Mouse (Mus musculus) heart, embryonic 13.5 days (tissue): ENCODE measurements around the gene Zzz3. TPM values are rescaled to one million over a fixed set of nuclear protein-coding genes. Genes with fewer than 3 reads are reported as not detected.
"Not testable (repeated sequence)": the region's sequence is repeated elsewhere in the genome, so short reads cannot be mapped to it uniquely, and the experiment has no call there.

Experiments
- ATAC-seq: fragments of 200-750 bp; cut with Nextera tagmentation; 2 replicates; pipeline ENCODE4 v1.8.0; 2017; ENCODE audit warnings: moderate TSS enrichment; ENCODE audit not compliant: insufficient number of reproducible peaks, low FRiP score, low TSS enrichment; ENCODE audit errors: extremely low read depth
- H3K27ac ChIP-seq: fragments of 300-500 bp; sonication (generic); replicated peaks from 2 replicates; pipeline ENCODE4 v1.5.1; 2015; ENCODE audit warnings: moderate library complexity, mild to moderate bottlenecking, inconsistent platforms
- H3K27me3 ChIP-seq: fragments of 300-500 bp; sonication (generic); replicated peaks from 2 replicates; pipeline ENCODE4 v1.6.1; 2015; ENCODE audit warnings: mild to moderate bottlenecking, inconsistent platforms
- H3K36me3 ChIP-seq: fragments of 300-500 bp; sonication (generic); 2 replicates; pipeline ENCODE4 v1.6.1; 2015; ENCODE audit warnings: mild to moderate bottlenecking, inconsistent platforms
- H3K4me1 ChIP-seq: fragments of 300-500 bp; sonication (generic); 2 replicates; pipeline ENCODE4 v1.6.1; 2015; ENCODE audit warnings: inconsistent platforms
- H3K4me2 ChIP-seq: fragments of 300-500 bp; sonication (generic); 2 replicates; pipeline ENCODE4 v1.6.1; 2015; ENCODE audit warnings: inconsistent platforms, mild to moderate bottlenecking, moderate library complexity
- H3K4me3 ChIP-seq: fragments of 300-500 bp; sonication (generic); 2 replicates; pipeline ENCODE4 v1.5.1; 2015; ENCODE audit warnings: moderate library complexity, mild to moderate bottlenecking, inconsistent platforms
- H3K9ac ChIP-seq: fragments of 300-500 bp; sonication (generic); 2 replicates; pipeline ENCODE4 v1.6.1; 2015; ENCODE audit warnings: inconsistent platforms, mild to moderate bottlenecking, moderate library complexity
- H3K9me3 ChIP-seq: fragments of 300-500 bp; sonication (generic); 2 replicates; pipeline ENCODE4 v1.6.1; 2016; ENCODE audit warnings: inconsistent platforms
- WGBS: fragments of 180-500 bp; shearing (Covaris S2); methylation state at CpG from one replicate; pipeline ENCODE4 v1.1.7; 2015; ENCODE audit warnings: mixed read lengths; 5-methylcytosine and 5-hydroxymethylcytosine counted together
- polyA plus RNA-seq: library from polyadenylated mRNA; unstranded; fragments of >200 nt; fragmentation: Nextera tagmentation; extraction: Ambion mirVana; gene quantifications from 2 replicates; pipeline ENCODE4 v1.2.1, GENCODE M21; 2015

The Zzz3 gene
- polyA plus RNA-seq, 1 experiment from 2014 or later = 31.0 TPM

- Histone ChIP-seq H3K27me3 (no peaks in the 10 kb centered on the region), H3K9me3 (no peaks in the 10 kb centered on the region), H3K4me1 (no peaks in the 10 kb centered on the region), H3K9ac (no peak overlapping the region), H3K4me2 (no peak overlapping the region), H3K27ac (no peak overlapping the region), H3K36me3 (peaks cover 36% of the 10 kb centered on the region), H3K4me3 (no peak overlapping the region)
- WGBS = 82% methylated on average over 1 of the region's 1 CpGs
- ATAC-seq = no peak
Observed at GRCm38 (mm10) chr3:152446966-152447365, 51.7 kb downstream of the Zzz3 start.

- 88% methylated on average over 3 of the region's 4 CpGs for WGBS
- H3K36me3 ChIP-seq = peaks cover 90% of the 10 kb centered on the region
Observed at GRCm38 (mm10) chr3:152453163-152453562, 57.9 kb downstream of the Zzz3 start.

GRCm38 (mm10) chr3:152457308-152458035 lies 62.2 kb downstream of the Zzz3 start:
- no peaks in the 10 kb centered on the region for H3K27me3 ChIP-seq
- H3K4me2 ChIP-seq = no peak overlapping the region
- H3K9me3 ChIP-seq = peaks cover 8% of the 10 kb centered on the region; the same call in 1 of the 2 replicates
- ATAC-seq = no peak
- H3K4me1 ChIP-seq = peaks cover 32% of the 10 kb centered on the region
- peaks cover 78% of the 10 kb centered on the region for H3K36me3 ChIP-seq
- WGBS = 43% methylated on average over 2 of the region's 2 CpGs
- H3K27ac ChIP-seq = peak overlapping the region; percentile 72
- H3K9ac ChIP-seq = no peak overlapping the region
- no peak overlapping the region for H3K4me3 ChIP-seq

More at GRCm38 (mm10) chr3:152453163-152453562, 57.9 kb downstream of the Zzz3 start:
- no peaks in the 10 kb centered on the region for H3K27me3 ChIP-seq
- peaks cover 8% of the 10 kb centered on the region; the same call in 1 of the 2 replicates for H3K4me1 ChIP-seq
- no peak overlapping the region for H3K4me3 ChIP-seq
- no peak overlapping the region for H3K4me2 ChIP-seq
- no peak overlapping the region for H3K27ac ChIP-seq
- H3K9me3 ChIP-seq = peaks cover 8% of the 10 kb centered on the region; the same call in 1 of the 2 replicates
- ATAC-seq = no peak
- no peak overlapping the region for H3K9ac ChIP-seq

GRCm38 (mm10) chr3:152458875-152459274 lies 63.6 kb downstream of the Zzz3 start:
- Histone ChIP-seq H3K4me1 (peaks cover 32% of the 10 kb centered on the region), H3K36me3 (peaks cover 75% of the 10 kb centered on the region)
- not testable (repeated sequence) for H3K4me2 ChIP-seq, ATAC-seq, H3K9ac ChIP-seq, H3K27ac ChIP-seq, H3K27me3 ChIP-seq, H3K4me3 ChIP-seq, H3K9me3 ChIP-seq
- 89% methylated on average over 4 of the region's 4 CpGs for WGBS

- H3K36me3 ChIP-seq = peaks cover 59% of the 10 kb centered on the region
- H3K9ac ChIP-seq = no peak overlapping the region
- H3K4me3 ChIP-seq = no peak overlapping the region
- H3K4me1 ChIP-seq = peaks cover 38% of the 10 kb centered on the region
- H3K4me2 ChIP-seq = no peak overlapping the region
- H3K9me3 ChIP-seq = peaks cover 8% of the 10 kb centered on the region; the same call in 1 of the 2 replicates
- no peak for ATAC-seq
- no peak overlapping the region for H3K27ac ChIP-seq
- no peaks in the 10 kb centered on the region for H3K27me3 ChIP-seq
- 53% methylated on average over 4 of the region's 4 CpGs for WGBS
Observed at GRCm38 (mm10) chr3:152460802-152461201, 65.5 kb downstream of the Zzz3 start.

- peaks cover under 1% of the 10 kb centered on the region; the same call in 1 of the 2 replicates for H3K9me3 ChIP-seq
- H3K4me1 ChIP-seq = peaks cover 49% of the 10 kb centered on the region
- no peaks in the 10 kb centered on the region for H3K27me3 ChIP-seq
- H3K4me2 ChIP-seq = no peak overlapping the region
- ATAC-seq = no peak
- peak overlapping the region; percentile 22; the same call in 1 of the 2 replicates for H3K27ac ChIP-seq
- WGBS = 81% methylated on average over 10 of the region's 10 CpGs
- no peak overlapping the region for H3K9ac ChIP-seq
- H3K4me3 ChIP-seq = no peak overlapping the region
- H3K36me3 ChIP-seq = peaks cover 46% of the 10 kb centered on the region
Observed at GRCm38 (mm10) chr3:152462038-152462547, 66.8 kb downstream of the Zzz3 start.

DNA sequence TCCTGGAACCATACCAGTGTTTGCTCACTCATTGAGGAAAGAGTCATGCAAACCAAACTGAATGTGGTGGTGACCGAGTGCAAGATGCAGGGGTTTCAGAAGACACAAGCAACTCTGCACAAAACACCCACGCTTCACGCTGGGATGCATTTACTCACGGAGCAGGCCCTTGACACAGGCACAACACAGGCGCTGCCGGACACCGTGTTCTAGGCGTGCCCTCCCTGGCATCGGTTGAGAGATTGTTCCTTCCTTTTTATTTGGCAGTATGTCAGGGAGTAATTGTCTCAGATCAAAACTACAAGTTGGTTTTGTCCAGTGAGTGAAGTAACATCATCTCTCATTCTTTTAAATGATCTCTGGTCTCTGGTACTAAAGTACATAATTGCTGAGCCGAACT lies 67.6 kb downstream of the Zzz3 start:
- Histone ChIP-seq H3K27ac (no peak overlapping the region), H3K4me2 (no peak overlapping the region), H3K36me3 (peaks cover 38% of the 10 kb centered on the region), H3K9me3 (no peaks in the 10 kb centered on the region), H3K4me1 (peaks cover 49% of the 10 kb centered on the region), H3K4me3 (no peak overlapping the region), H3K27me3 (no peaks in the 10 kb centered on the region), H3K9ac (no peak overlapping the region)
- 91% methylated on average over 10 of the region's 10 CpGs for WGBS
- ATAC-seq = no peak

- no peak overlapping the region for H3K4me3 ChIP-seq
- no peaks in the 10 kb centered on the region for H3K27me3 ChIP-seq
- H3K36me3 ChIP-seq = peaks cover 27% of the 10 kb centered on the region
- no peak for ATAC-seq
- 90% methylated on average over 3 of the region's 3 CpGs for WGBS
- H3K27ac ChIP-seq = no peak overlapping the region
- H3K4me2 ChIP-seq = no peak overlapping the region
- no peaks in the 10 kb centered on the region for H3K9me3 ChIP-seq
- peaks cover 60% of the 10 kb centered on the region for H3K4me1 ChIP-seq
- H3K9ac ChIP-seq = no peak overlapping the region
Observed at GRCm38 (mm10) chr3:152464462-152464861, 69.2 kb downstream of the Zzz3 start.

DNA sequence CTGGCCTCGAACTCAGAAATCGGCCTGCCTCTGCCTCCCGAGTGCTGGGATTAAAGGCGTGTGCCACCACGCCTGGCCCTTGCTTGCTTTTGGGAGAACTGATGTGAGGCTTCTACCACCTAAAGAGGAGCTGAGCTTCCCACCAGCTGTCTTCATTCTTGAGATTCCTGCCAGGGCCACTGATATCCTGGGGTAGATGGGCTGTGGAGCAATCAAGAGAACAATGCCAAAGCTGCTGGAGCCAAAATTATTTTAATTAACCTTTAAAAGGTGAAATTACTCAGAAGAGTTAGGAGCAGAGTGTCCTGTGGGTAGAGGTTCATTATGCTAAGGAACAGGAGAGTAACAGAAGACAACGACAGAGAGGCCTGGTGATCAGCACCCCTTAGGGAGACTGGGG lies 70.1 kb downstream of the Zzz3 start:
- no peak for ATAC-seq
- no peaks in the 10 kb centered on the region for H3K27me3 ChIP-seq
- 82% methylated on average over 6 of the region's 6 CpGs for WGBS
- H3K9me3 ChIP-seq = no peaks in the 10 kb centered on the region
- no peak overlapping the region for H3K27ac ChIP-seq
- H3K4me3 ChIP-seq = no peak overlapping the region
- H3K36me3 ChIP-seq = peaks cover 22% of the 10 kb centered on the region
- no peak overlapping the region for H3K4me2 ChIP-seq
- H3K9ac ChIP-seq = no peak overlapping the region
- peaks cover 60% of the 10 kb centered on the region for H3K4me1 ChIP-seq

GRCm38 (mm10) chr3:152466849-152467248 lies 71.6 kb downstream of the Zzz3 start:
- Histone ChIP-seq H3K9ac (no peak overlapping the region), H3K4me3 (no peak overlapping the region), H3K27ac (no peak overlapping the region), H3K4me2 (no peak overlapping the region), H3K27me3 (no peaks in the 10 kb centered on the region), H3K4me1 (peaks cover 45% of the 10 kb centered on the region), H3K9me3 (no peaks in the 10 kb centered on the region), H3K36me3 (peaks cover 13% of the 10 kb centered on the region)
- peak; percentile 32; the same call in 1 of the 2 replicates for ATAC-seq
- 58% methylated on average over 9 of the region's 9 CpGs for WGBS

DNA sequence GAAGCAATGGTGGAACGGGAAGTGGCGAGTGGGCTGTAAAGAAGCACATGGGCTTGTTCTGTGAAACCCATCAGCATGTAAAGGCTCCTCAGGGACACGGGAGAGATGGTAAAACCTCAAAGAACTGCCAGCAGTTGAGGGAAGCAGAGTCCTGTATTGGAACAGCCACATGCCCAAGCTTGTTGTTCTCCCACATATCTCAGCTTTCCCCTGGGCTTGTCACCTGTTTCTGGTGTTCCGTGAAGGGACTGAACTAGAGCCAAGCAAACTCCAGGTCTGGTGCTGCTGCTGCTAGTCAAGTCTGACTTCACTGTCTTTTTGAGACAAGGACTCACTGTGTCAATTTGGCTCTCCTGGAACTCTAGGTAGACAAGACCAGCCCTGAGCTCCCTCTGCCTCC lies 72.0 kb downstream of the Zzz3 start:
- ATAC-seq = no peak

DNA sequence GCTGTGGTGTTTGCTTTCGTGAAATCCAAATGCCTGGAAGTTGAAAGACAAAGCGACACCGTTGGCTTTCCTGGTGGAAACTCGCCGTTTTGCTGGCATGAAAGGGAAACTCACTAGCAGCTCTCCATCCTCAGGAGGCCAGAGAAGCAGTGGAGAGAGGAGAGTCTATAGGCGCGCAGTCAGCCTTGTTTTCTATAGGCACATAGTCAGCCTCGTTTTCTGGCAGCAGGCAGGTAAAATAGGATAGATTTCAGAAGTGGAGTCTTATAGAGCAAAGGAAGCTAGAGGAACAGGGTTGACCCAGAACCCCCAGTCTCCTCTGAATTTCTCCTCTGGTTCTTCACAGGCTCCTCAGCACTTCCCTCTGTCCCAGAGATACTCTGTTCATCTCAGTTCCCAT lies 72.8 kb downstream of the Zzz3 start:
- WGBS = 81% methylated on average over 8 of the region's 8 CpGs
- H3K27ac ChIP-seq = no peak overlapping the region

More for the DNA sequence above, 72.0 kb downstream of the Zzz3 start:
- WGBS = 67% methylated on average over 4 of the region's 4 CpGs
- Histone ChIP-seq H3K4me1 (peaks cover 41% of the 10 kb centered on the region), H3K36me3 (peaks cover 8% of the 10 kb centered on the region; the same call in 1 of the 2 replicates), H3K27me3 (no peaks in the 10 kb centered on the region), H3K9ac (no peak overlapping the region), H3K9me3 (no peaks in the 10 kb centered on the region), H3K27ac (no peak overlapping the region), H3K4me2 (no peak overlapping the region), H3K4me3 (no peak overlapping the region)

More for the DNA sequence above, 72.8 kb downstream of the Zzz3 start:
- H3K4me2 ChIP-seq = no peak overlapping the region
- H3K9me3 ChIP-seq = no peaks in the 10 kb centered on the region
- H3K4me1 ChIP-seq = peaks cover 41% of the 10 kb centered on the region
- no peaks in the 10 kb centered on the region for H3K27me3 ChIP-seq
- H3K9ac ChIP-seq = no peak overlapping the region
- H3K36me3 ChIP-seq = peaks cover 4% of the 10 kb centered on the region; the same call in 1 of the 2 replicates
- H3K4me3 ChIP-seq = no peak overlapping the region
- no peak for ATAC-seq
